Mouse (Mus musculus): ENCODE data around the gene Gm10337. TPM values are rescaled to one million over a fixed set of nuclear protein-coding genes. Genes with fewer than 3 reads are reported as not detected.

The Gm10337 gene
- total RNA-seq, 2 experiments from 2014 or later, result 7.3 TPM; not detected in 1

GRCm38 (mm10) chr15:102500479-102500878, 3.0 kb upstream of the Gm10337 start:
- no peak for DNase-seq

- no peak for DNase-seq
These were observed 2.3 kb upstream of the Gm10337 start for GRCm38 (mm10) chr15:102501084-102501814.

- no peak for DNase-seq
These were observed 1.2 kb upstream of the Gm10337 start for GRCm38 (mm10) chr15:102502254-102502840.

GRCm38 (mm10) chr15:102503924-102504782, 631 bp downstream of the Gm10337 start:
- no peak for DNase-seq

- no peak for DNase-seq
These were observed 1.7 kb downstream of the Gm10337 start for GRCm38 (mm10) chr15:102505073-102505769.

- DNase-seq, result no peak
These were observed 2.4 kb downstream of the Gm10337 start for GRCm38 (mm10) chr15:102505770-102506463.

- DNase-seq, result no peak
These were observed 2.9 kb downstream of the Gm10337 start for GRCm38 (mm10) chr15:102506464-102506830.

- DNase-seq, result no peak
These were observed 3.3 kb downstream of the Gm10337 start for GRCm38 (mm10) chr15:102506864-102507263.

- DNase-seq, result no peak
These were observed 4.0 kb downstream of the Gm10337 start for GRCm38 (mm10) chr15:102507561-102507960.

- no peak for DNase-seq
These were observed 4.8 kb downstream of the Gm10337 start for GRCm38 (mm10) chr15:102508336-102508735.

GRCm38 (mm10) chr15:102510110-102510509, 6.6 kb downstream of the Gm10337 start:
- DNase-seq, result no peak

GRCm38 (mm10) chr15:102510590-102511284, 7.2 kb downstream of the Gm10337 start:
- peak; percentile 92 for DNase-seq

- no peak for DNase-seq
These were observed 7.8 kb downstream of the Gm10337 start for GRCm38 (mm10) chr15:102511285-102511833.

GRCm38 (mm10) chr15:102512010-102512409, 8.5 kb downstream of the Gm10337 start:
- no peak for DNase-seq

- DNase-seq, result no peak
These were observed 8.9 kb downstream of the Gm10337 start for GRCm38 (mm10) chr15:102512471-102512870.

GRCm38 (mm10) chr15:102513004-102513403, 9.5 kb downstream of the Gm10337 start:
- DNase-seq, result no peak

- DNase-seq, result no peak
These were observed 11.7 kb downstream of the Gm10337 start for GRCm38 (mm10) chr15:102515261-102515660.

- DNase-seq, result no peak
These were observed 12.3 kb downstream of the Gm10337 start for GRCm38 (mm10) chr15:102515791-102516190.

- no peak for DNase-seq
These were observed 12.8 kb downstream of the Gm10337 start for GRCm38 (mm10) chr15:102516293-102516692.

- peak; percentile 76 for DNase-seq
These were observed 13.3 kb downstream of the Gm10337 start, which contains the start of gene Map3k12 for GRCm38 (mm10) chr15:102516728-102517404. TSS of gene Map3k12 (minus strand) at chr15:102517064.

Measured in heart, postnatal 4 days (tissue).